Mouse (Mus musculus): ENCODE results near the gene Med24. TPM values are rescaled to one million over a fixed set of nuclear protein-coding genes. Genes with fewer than 3 reads are reported as not detected.

Gene Med24
- polyA plus RNA-seq, 1 experiment, result 103 TPM

- TF ChIP-seq GATA1 (IDR thresholded peaks at IDR 0.05; ENCODE audit: low read length), result no peak
Observed at GRCm38 (mm10) chr11:98742397-98743291, 13.4 kb upstream of the Med24 start.

GRCm38 (mm10) chr11:98741622-98742396 lies 12.6 kb upstream of the Med24 start:
- TF ChIP-seq GATA1 (IDR thresholded peaks at IDR 0.05; ENCODE audit: low read length), result no peak

- TF ChIP-seq GATA1 (IDR thresholded peaks at IDR 0.05; ENCODE audit: low read length), result no peak
Observed at GRCm38 (mm10) chr11:98741051-98741620, 11.9 kb upstream of the Med24 start.

- TF ChIP-seq GATA1 (IDR thresholded peaks at IDR 0.05; ENCODE audit: low read length), result no peak
Observed at GRCm38 (mm10) chr11:98740393-98741050, 11.3 kb upstream of the Med24 start, which contains the start of gene Thra. Thra (plus strand) TSS chr11:98740638.

- TF ChIP-seq GATA1 (IDR thresholded peaks at IDR 0.05; ENCODE audit: low read length), result no peak
Observed at GRCm38 (mm10) chr11:98740026-98740392, 10.8 kb upstream of the Med24 start.

- no peak for TF ChIP-seq GATA1 (IDR thresholded peaks at IDR 0.05; ENCODE audit: low read length)
Observed at GRCm38 (mm10) chr11:98738925-98739324, 9.7 kb upstream of the Med24 start.

GRCm38 (mm10) chr11:98738428-98738911 lies 9.2 kb upstream of the Med24 start:
- no peak for TF ChIP-seq GATA1 (IDR thresholded peaks at IDR 0.05; ENCODE audit: low read length)

- no peak for TF ChIP-seq GATA1 (IDR thresholded peaks at IDR 0.05; ENCODE audit: low read length)
Observed at GRCm38 (mm10) chr11:98736176-98736575, 6.9 kb upstream of the Med24 start.

GRCm38 (mm10) chr11:98735111-98735510 lies 5.9 kb upstream of the Med24 start:
- no peak for TF ChIP-seq GATA1 (IDR thresholded peaks at IDR 0.05; ENCODE audit: low read length)

- TF ChIP-seq GATA1 (IDR thresholded peaks at IDR 0.05; ENCODE audit: low read length), result no peak
Observed at GRCm38 (mm10) chr11:98734020-98734419, 4.8 kb upstream of the Med24 start.

- no peak for TF ChIP-seq GATA1 (IDR thresholded peaks at IDR 0.05; ENCODE audit: low read length)
Observed at GRCm38 (mm10) chr11:98731134-98731533, 1.9 kb upstream of the Med24 start.

GRCm38 (mm10) chr11:98730727-98731126 lies 1.5 kb upstream of the Med24 start:
- TF ChIP-seq GATA1 (IDR thresholded peaks at IDR 0.05; ENCODE audit: low read length), result no peak

- TF ChIP-seq GATA1 (IDR thresholded peaks at IDR 0.05; ENCODE audit: low read length), result no peak
Observed at GRCm38 (mm10) chr11:98725926-98726506, 3.2 kb downstream of the Med24 start.

GRCm38 (mm10) chr11:98723098-98723497 lies 6.1 kb downstream of the Med24 start:
- no peak for TF ChIP-seq GATA1 (IDR thresholded peaks at IDR 0.05; ENCODE audit: low read length)
